Mouse (Mus musculus): ENCODE measurements at regions not wholly inside any gene's neighbourhood (a gene's known extent, or its start where the extent isn't known, plus 50 kb on each side); places are given as distances from the start of the nearest gene placed in this dataset.

DNA sequence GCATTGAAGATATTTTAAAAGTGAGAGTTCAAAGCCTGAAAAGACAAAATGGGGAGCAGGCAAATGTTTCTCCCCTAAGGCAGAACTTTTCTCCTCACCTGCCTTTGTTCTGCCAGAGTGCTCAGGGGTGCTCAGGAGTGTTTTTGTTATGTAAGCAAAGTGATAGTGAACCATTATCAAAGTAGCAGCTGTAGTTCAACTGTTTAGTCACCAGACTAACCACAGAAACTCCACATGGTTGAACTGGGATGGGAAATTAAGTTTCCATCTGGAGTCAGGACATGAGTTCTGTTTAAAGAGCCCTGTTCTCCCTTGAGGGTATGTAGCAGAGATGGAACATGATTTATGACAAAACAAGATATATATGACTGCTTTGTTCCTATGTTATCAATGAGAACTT is 482.6 kb upstream of the Adam24 start:
- no peak for TF ChIP-seq CTCF (IDR thresholded peaks at IDR 0.05; ENCODE audit: borderline replicate concordance, control insufficient read depth, extremely low read depth, insufficient read depth, low read length, poor library complexity)
- no peak for TF ChIP-seq POLR2A (IDR thresholded peaks at IDR 0.05; ENCODE audit: control insufficient read depth, extremely low read depth, insufficient read depth, low read length, poor library complexity)

Measured in thymus, adult 2 months (tissue).